Mouse (Mus musculus): ENCODE data around the gene Ciapin1. TPM values are rescaled to one million over a fixed set of nuclear protein-coding genes. Genes with fewer than 3 reads are reported as not detected.

The Ciapin1 gene
- polyA plus RNA-seq, 1 experiment from 2014 or later, result 95.1 TPM

- WGBS, result 87% methylated on average over 6 of the region's 6 CpGs
- ATAC-seq, result no peak
- Histone ChIP-seq H3K27ac (ENCODE audit: low read depth, low read length) (no peak overlapping the region), H3K9ac (ENCODE audit: low read depth, low read length) (no peak overlapping the region), H3K27me3 (replicated peaks; ENCODE audit: control insufficient read depth, insufficient read depth, low read length) (no peaks in the 10 kb centered on the region), H3K4me1 (replicated peaks; ENCODE audit: control insufficient read depth, insufficient read depth, low read length) (no peaks in the 10 kb centered on the region), H3K4me3 (ENCODE audit: low read depth, low read length) (no peak overlapping the region), H3K36me3 (ENCODE audit: control insufficient read depth, insufficient read depth) (peaks cover 78% of the 10 kb centered on the region), H3K4me2 (replicated peaks; ENCODE audit: low read depth) (no peak overlapping the region), H3K9me3 (ENCODE audit: control insufficient read depth) (no peaks in the 10 kb centered on the region)
- TF ChIP-seq CTCF (IDR thresholded peaks at IDR 0.05; ENCODE audit: low read depth), result no peak
Measured at GRCm38 (mm10) chr8:94825170-94825569, 13.0 kb downstream of the Ciapin1 start.

DNA sequence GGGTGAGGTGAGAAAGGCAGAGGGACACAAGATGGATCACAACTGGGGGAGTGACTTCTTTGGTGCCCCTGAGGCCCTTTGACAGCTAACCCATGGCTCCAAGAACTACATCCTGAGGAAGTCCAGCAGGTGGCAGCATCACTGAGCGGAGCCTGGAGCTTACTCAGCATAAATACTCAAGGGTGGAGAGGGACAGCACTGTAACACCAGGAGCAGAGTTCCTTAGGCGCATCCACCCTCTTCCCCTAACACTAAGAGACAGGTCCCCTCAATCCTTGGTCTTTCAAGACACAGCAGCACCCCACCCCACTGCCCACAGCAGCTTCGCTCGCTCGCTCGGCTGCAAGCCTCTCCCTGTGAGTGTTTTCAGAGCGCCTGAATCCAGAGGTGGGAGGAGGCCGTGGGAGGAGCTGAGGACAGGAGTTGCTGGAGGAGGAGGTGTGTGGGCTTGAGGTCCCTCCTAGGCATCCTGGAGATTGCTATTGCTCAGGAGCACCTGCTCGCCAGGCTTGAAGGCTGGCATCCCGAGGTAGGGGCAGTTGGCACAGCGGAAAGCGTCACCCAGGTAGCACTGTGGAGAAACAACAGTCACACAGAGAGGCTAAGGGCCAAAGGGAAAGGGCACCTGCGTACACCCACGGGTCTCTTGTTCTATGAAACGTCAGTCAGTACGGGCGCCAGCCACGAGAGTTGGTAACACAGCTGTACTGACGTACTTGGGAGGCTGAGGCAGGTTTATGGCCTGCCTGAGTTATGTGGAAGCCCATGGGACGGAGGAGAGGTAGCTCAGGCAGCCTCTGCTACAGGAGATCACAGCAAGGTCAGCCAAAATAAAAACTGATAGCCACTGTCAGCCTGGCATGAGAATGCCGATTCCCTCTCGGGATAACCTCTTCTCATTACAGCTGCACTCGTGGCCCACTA lies 15.3 kb downstream of the Ciapin1 start:
- Histone ChIP-seq H3K4me2 (replicated peaks; ENCODE audit: low read depth) (no peak overlapping the region), H3K36me3 (ENCODE audit: control insufficient read depth, insufficient read depth) (peaks cover 63% of the 10 kb centered on the region), H3K27ac (ENCODE audit: low read depth, low read length) (no peak overlapping the region), H3K9me3 (ENCODE audit: control insufficient read depth) (no peaks in the 10 kb centered on the region), H3K9ac (ENCODE audit: low read depth, low read length) (no peak overlapping the region), H3K27me3 (replicated peaks; ENCODE audit: control insufficient read depth, insufficient read depth, low read length) (no peaks in the 10 kb centered on the region), H3K4me1 (replicated peaks; ENCODE audit: control insufficient read depth, insufficient read depth, low read length) (no peaks in the 10 kb centered on the region), H3K4me3 (ENCODE audit: low read depth, low read length) (no peak overlapping the region)
- TF ChIP-seq CTCF (IDR thresholded peaks at IDR 0.05; ENCODE audit: low read depth), result peak; percentile 88
- 80% methylated on average over 23 of the region's 23 CpGs for WGBS
- ATAC-seq, result peak; percentile 53; the same call in 1 of the 2 replicates

GRCm38 (mm10) chr8:94821381-94821780 lies 16.8 kb downstream of the Ciapin1 start:
- H3K9me3 ChIP-seq (ENCODE audit: control insufficient read depth), result no peaks in the 10 kb centered on the region
- no peak overlapping the region for H3K9ac ChIP-seq (ENCODE audit: low read depth, low read length)
- no peaks in the 10 kb centered on the region for H3K4me1 ChIP-seq (replicated peaks; ENCODE audit: control insufficient read depth, insufficient read depth, low read length)
- H3K4me2 ChIP-seq (replicated peaks; ENCODE audit: low read depth), result no peak overlapping the region
- TF ChIP-seq CTCF (IDR thresholded peaks at IDR 0.05; ENCODE audit: low read depth), result no peak
- 100% methylated on average over 2 of the region's 2 CpGs for WGBS
- H3K27ac ChIP-seq (ENCODE audit: low read depth, low read length), result no peak overlapping the region
- no peaks in the 10 kb centered on the region for H3K27me3 ChIP-seq (replicated peaks; ENCODE audit: control insufficient read depth, insufficient read depth, low read length)
- H3K4me3 ChIP-seq (ENCODE audit: low read depth, low read length), result no peak overlapping the region
- H3K36me3 ChIP-seq (ENCODE audit: control insufficient read depth, insufficient read depth), result peaks cover 56% of the 10 kb centered on the region
- no peak for ATAC-seq

DNA sequence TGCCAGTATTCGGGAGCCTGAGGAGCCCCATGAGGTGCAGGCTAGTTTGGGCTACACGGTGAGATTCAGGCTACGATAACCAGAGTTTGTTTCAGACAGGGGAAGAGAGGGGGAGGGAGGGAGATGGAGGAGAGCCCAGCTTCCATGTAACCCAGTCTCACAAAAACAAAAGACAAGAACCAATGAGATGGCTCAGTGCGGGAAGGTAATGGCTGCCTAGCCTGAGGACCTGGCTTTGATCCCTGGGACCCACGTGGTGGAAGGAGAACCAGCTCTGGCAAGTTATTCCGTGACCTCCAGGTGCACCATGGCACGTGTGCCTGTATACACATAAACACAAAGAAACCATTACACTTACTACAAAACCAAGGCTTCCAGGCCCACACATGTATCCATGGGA lies 17.6 kb downstream of the Ciapin1 start:
- no peaks in the 10 kb centered on the region for H3K27me3 ChIP-seq (replicated peaks; ENCODE audit: control insufficient read depth, insufficient read depth, low read length)
- H3K27ac ChIP-seq (ENCODE audit: low read depth, low read length), result no peak overlapping the region
- no peak for TF ChIP-seq CTCF (IDR thresholded peaks at IDR 0.05; ENCODE audit: low read depth)
- H3K9me3 ChIP-seq (ENCODE audit: control insufficient read depth), result no peaks in the 10 kb centered on the region
- H3K36me3 ChIP-seq (ENCODE audit: control insufficient read depth, insufficient read depth), result peaks cover 52% of the 10 kb centered on the region
- no peak overlapping the region for H3K9ac ChIP-seq (ENCODE audit: low read depth, low read length)
- H3K4me3 ChIP-seq (ENCODE audit: low read depth, low read length), result no peak overlapping the region
- no peaks in the 10 kb centered on the region for H3K4me1 ChIP-seq (replicated peaks; ENCODE audit: control insufficient read depth, insufficient read depth, low read length)
- no peak overlapping the region for H3K4me2 ChIP-seq (replicated peaks; ENCODE audit: low read depth)
- no peak for ATAC-seq
- WGBS, result 87% methylated on average over 7 of the region's 7 CpGs

DNA sequence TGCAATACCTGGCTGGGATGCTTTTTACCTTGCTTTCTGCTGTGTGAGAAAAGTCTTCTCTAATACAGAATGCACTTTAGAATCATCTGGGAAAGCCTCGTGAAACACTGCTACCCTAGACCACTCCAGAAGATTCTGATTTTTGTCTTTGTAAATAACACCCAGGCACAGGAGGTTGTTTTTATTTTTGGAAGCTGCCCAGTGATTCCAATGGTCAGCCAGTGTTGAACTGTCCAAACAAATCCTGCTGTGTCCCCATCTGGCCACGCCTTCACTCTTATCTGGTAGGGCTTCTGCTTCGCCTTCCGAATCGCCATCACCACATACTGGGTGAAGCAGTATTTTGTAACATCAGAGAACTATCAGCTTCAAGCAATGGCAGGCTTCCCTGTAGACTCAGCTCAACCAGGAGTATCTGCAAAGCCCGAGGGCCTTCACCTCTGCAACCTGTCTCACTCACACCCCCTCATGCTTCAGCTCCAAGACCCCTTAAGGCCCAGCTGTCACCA lies 18.4 kb downstream of the Ciapin1 start:
- Histone ChIP-seq H3K9me3 (ENCODE audit: control insufficient read depth) (no peaks in the 10 kb centered on the region), H3K36me3 (ENCODE audit: control insufficient read depth, insufficient read depth) (peaks cover 45% of the 10 kb centered on the region), H3K4me1 (replicated peaks; ENCODE audit: control insufficient read depth, insufficient read depth, low read length) (no peaks in the 10 kb centered on the region), H3K4me3 (ENCODE audit: low read depth, low read length) (no peak overlapping the region), H3K9ac (ENCODE audit: low read depth, low read length) (no peak overlapping the region), H3K27ac (ENCODE audit: low read depth, low read length) (no peak overlapping the region), H3K27me3 (replicated peaks; ENCODE audit: control insufficient read depth, insufficient read depth, low read length) (no peaks in the 10 kb centered on the region), H3K4me2 (replicated peaks; ENCODE audit: low read depth) (no peak overlapping the region)
- ATAC-seq, result no peak
- 70% methylated on average over 6 of the region's 6 CpGs for WGBS
- TF ChIP-seq CTCF (IDR thresholded peaks at IDR 0.05; ENCODE audit: low read depth), result no peak

GRCm38 (mm10) chr8:94817933-94818332 lies 20.2 kb downstream of the Ciapin1 start:
- Histone ChIP-seq H3K27me3 (replicated peaks; ENCODE audit: control insufficient read depth, insufficient read depth, low read length) (no peaks in the 10 kb centered on the region), H3K9me3 (ENCODE audit: control insufficient read depth) (no peaks in the 10 kb centered on the region), H3K9ac (ENCODE audit: low read depth, low read length) (no peak overlapping the region), H3K4me3 (ENCODE audit: low read depth, low read length) (no peak overlapping the region), H3K36me3 (ENCODE audit: control insufficient read depth, insufficient read depth) (peaks cover 29% of the 10 kb centered on the region), H3K4me2 (replicated peaks; ENCODE audit: low read depth) (no peak overlapping the region), H3K27ac (ENCODE audit: low read depth, low read length) (no peak overlapping the region), H3K4me1 (replicated peaks; ENCODE audit: control insufficient read depth, insufficient read depth, low read length) (no peaks in the 10 kb centered on the region)
- no peak for ATAC-seq
- 89% methylated on average over 11 of the region's 11 CpGs for WGBS
- TF ChIP-seq CTCF (IDR thresholded peaks at IDR 0.05; ENCODE audit: low read depth), result no peak

Measured in intestine, postnatal 0 days (tissue).